Mouse (Mus musculus) stomach, embryonic 14.5 days (tissue): ENCODE data around the gene Ntm. TPM values are rescaled to one million over a fixed set of nuclear protein-coding genes. Genes with fewer than 3 reads are reported as not detected.

Experiments used
- ATAC-seq: fragments of 200-750 bp; cut with Nextera tagmentation; 2 replicates; pipeline ENCODE4 v1.8.0; 2017; ENCODE audit warnings: low read depth, moderate TSS enrichment; ENCODE audit not compliant: insufficient number of reproducible peaks, insufficient read depth, low FRiP score
- H3K27ac ChIP-seq: fragments of 300-500 bp; sonication (generic); 2 replicates; pipeline ENCODE4 v1.5.1; 2014; ENCODE audit warnings: mild to moderate bottlenecking, low read length, moderate library complexity, mixed read lengths
- H3K27me3 ChIP-seq: fragments of 300-500 bp; sonication (generic); 2 replicates; pipeline ENCODE4 v1.6.1; 2014; ENCODE audit warnings: low read length, control low read depth, mixed read lengths; ENCODE audit not compliant: control insufficient read depth, insufficient read depth
- H3K36me3 ChIP-seq: fragments of 300-500 bp; sonication (generic); 2 replicates; pipeline ENCODE4 v1.6.1; 2014; ENCODE audit warnings: mild to moderate bottlenecking, control low read depth, low read length, moderate library complexity, mixed read lengths; ENCODE audit not compliant: control insufficient read depth, insufficient read depth
- H3K4me1 ChIP-seq: fragments of 300-500 bp; sonication (generic); 2 replicates; pipeline ENCODE4 v1.6.1; 2014; ENCODE audit warnings: low read length, control low read depth, mixed read lengths; ENCODE audit not compliant: control insufficient read depth, insufficient read depth
- H3K4me2 ChIP-seq: fragments of 300-500 bp; sonication (generic); replicated peaks from 2 replicates; pipeline ENCODE4 v1.6.1; 2014; ENCODE audit warnings: low read depth, low read length, control low read depth
- H3K4me3 ChIP-seq: fragments of 300-500 bp; sonication (generic); 2 replicates; pipeline ENCODE4 v1.5.1; 2014; ENCODE audit warnings: low read depth, low read length, control low read depth
- H3K9ac ChIP-seq: fragments of 300-500 bp; sonication (generic); replicated peaks from 2 replicates; pipeline ENCODE4 v1.6.1; 2014; ENCODE audit warnings: low read depth, mild to moderate bottlenecking, control low read depth, low read length, moderate library complexity, mixed read lengths
- H3K9me3 ChIP-seq: fragments of 300-500 bp; sonication (generic); 2 replicates; pipeline ENCODE4 v1.6.1; 2016; ENCODE audit warnings: low read depth, low read length, control low read depth; ENCODE audit not compliant: control insufficient read depth
- WGBS: fragments of 180-500 bp; shearing (Covaris S2); extraction: QIAGEN DNeasy Blood & Tissue Kit; methylation state at CpG from one replicate; pipeline ENCODE4 v1.1.7; 2014; 5-methylcytosine and 5-hydroxymethylcytosine counted together
- polyA plus RNA-seq: library from polyadenylated mRNA; unstranded; fragments of >200 nt; fragmentation: Nextera tagmentation; extraction: Ambion mirVana; gene quantifications from 2 replicates; pipeline ENCODE4 v1.2.1, GENCODE M21; 2014

Ntm gene
- polyA plus RNA-seq, 1 experiment from 2014 or later: 19.7 TPM

- Histone ChIP-seq H3K9me3 (no peaks in the 10 kb centered on the region), H3K9ac (no peak overlapping the region), H3K27ac (no peak overlapping the region), H3K36me3 (no peaks in the 10 kb centered on the region), H3K4me2 (no peak overlapping the region), H3K4me1 (no peaks in the 10 kb centered on the region), H3K4me3 (no peak overlapping the region), H3K27me3 (no peaks in the 10 kb centered on the region)
- no peak for ATAC-seq
- 77% methylated on average over 9 of the region's 9 CpGs for WGBS
Observed at GRCm38 (mm10) chr9:29898406-29899054, 64.4 kb downstream of the Ntm start.

GRCm38 (mm10) chr9:29897448-29897847 lies 65.5 kb downstream of the Ntm start:
- 74% methylated on average over 4 of the region's 4 CpGs for WGBS
- Histone ChIP-seq H3K4me2 (no peak overlapping the region), H3K27ac (no peak overlapping the region), H3K9ac (no peak overlapping the region), H3K4me3 (no peak overlapping the region), H3K27me3 (no peaks in the 10 kb centered on the region), H3K36me3 (no peaks in the 10 kb centered on the region), H3K4me1 (no peaks in the 10 kb centered on the region), H3K9me3 (no peaks in the 10 kb centered on the region)
- ATAC-seq: no peak

DNA sequence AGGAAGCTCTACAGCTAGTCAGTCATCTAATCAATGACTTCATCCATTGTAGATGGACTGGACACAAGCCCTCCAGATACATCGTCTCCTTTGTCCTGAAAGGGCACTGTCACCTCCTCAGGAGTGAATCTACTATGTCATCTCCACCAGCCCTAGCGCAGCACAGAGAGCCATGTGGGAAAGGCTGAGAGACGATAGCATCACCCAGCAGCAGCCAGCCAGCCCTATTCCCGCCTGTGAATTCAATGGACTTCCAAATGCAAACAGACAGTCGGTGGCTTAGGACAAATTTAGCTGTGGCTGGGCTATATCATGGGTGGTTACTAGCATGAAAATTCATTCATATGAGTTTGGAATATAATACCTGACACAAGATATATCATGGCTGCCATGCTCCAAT lies 70.1 kb downstream of the Ntm start:
- Histone ChIP-seq H3K9me3 (no peaks in the 10 kb centered on the region), H3K9ac (no peak overlapping the region)

DNA sequence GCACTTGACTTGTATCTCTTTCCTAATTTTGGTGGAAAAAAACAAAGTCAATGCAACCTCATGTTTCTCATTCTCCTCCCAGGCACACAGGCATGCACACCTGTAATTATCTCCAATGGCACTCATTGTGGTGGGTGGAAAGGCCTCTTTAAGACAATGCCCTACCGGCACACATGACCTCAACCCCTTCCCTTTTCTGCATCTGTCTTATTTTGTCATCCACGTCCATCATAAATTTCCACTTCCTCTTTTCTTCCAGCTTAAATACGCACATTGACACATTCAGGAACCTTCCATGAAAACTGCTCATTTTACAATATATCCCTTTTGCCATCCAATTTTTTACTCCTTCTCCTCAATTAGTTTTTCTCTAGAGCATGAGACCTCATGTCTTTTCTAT lies 74.2 kb downstream of the Ntm start:
- H3K4me2 ChIP-seq: no peak overlapping the region
- H3K27ac ChIP-seq: no peak overlapping the region
- no peaks in the 10 kb centered on the region for H3K27me3 ChIP-seq
- H3K9me3 ChIP-seq: no peaks in the 10 kb centered on the region
- no peaks in the 10 kb centered on the region for H3K36me3 ChIP-seq
- H3K4me1 ChIP-seq: no peaks in the 10 kb centered on the region
- WGBS: 81% methylated on average over 3 of the region's 3 CpGs
- no peak for ATAC-seq
- H3K9ac ChIP-seq: no peak overlapping the region
- H3K4me3 ChIP-seq: no peak overlapping the region

More for the DNA sequence above, 70.1 kb downstream of the Ntm start:
- H3K27me3 ChIP-seq: no peaks in the 10 kb centered on the region
- no peak for ATAC-seq
- H3K27ac ChIP-seq: no peak overlapping the region
- H3K36me3 ChIP-seq: no peaks in the 10 kb centered on the region
- 75% methylated on average over 5 of the region's 5 CpGs for WGBS
- no peaks in the 10 kb centered on the region for H3K4me1 ChIP-seq
- no peak overlapping the region for H3K4me2 ChIP-seq
- H3K4me3 ChIP-seq: no peak overlapping the region

DNA sequence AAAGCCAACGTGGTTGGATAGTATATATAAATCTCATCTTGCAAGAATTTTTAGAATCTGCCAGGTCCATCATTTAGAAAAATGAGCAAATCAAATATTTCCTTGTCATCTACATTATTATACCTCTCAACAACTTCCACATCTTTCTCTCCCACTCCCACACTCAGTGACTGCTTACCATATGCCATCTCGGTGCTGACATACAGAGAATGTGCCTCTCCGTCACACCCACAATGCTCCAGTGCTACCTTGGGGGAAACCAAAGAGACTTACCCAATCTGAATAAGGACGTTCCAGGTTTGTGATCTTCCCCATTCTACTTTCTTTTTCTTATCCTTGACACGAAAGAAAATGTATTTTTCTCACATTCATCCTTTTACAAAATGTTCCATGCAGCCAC lies 75.0 kb downstream of the Ntm start:
- Histone ChIP-seq H3K27ac (no peak overlapping the region), H3K9me3 (no peaks in the 10 kb centered on the region), H3K27me3 (no peaks in the 10 kb centered on the region), H3K4me3 (no peak overlapping the region), H3K36me3 (no peaks in the 10 kb centered on the region), H3K9ac (no peak overlapping the region), H3K4me2 (no peak overlapping the region), H3K4me1 (no peaks in the 10 kb centered on the region)
- ATAC-seq: no peak
- WGBS: 79% methylated on average over 5 of the region's 5 CpGs

GRCm38 (mm10) chr9:29884062-29884461 lies 78.9 kb downstream of the Ntm start:
- H3K4me3 ChIP-seq: no peak overlapping the region
- WGBS: 84% methylated on average over 3 of the region's 3 CpGs
- H3K9me3 ChIP-seq: no peaks in the 10 kb centered on the region
- H3K36me3 ChIP-seq: no peaks in the 10 kb centered on the region
- H3K4me1 ChIP-seq: no peaks in the 10 kb centered on the region
- H3K27me3 ChIP-seq: no peaks in the 10 kb centered on the region
- ATAC-seq: no peak
- no peak overlapping the region for H3K27ac ChIP-seq
- no peak overlapping the region for H3K9ac ChIP-seq
- H3K4me2 ChIP-seq: no peak overlapping the region

GRCm38 (mm10) chr9:29881614-29882013 lies 81.3 kb downstream of the Ntm start:
- Histone ChIP-seq H3K4me3 (no peak overlapping the region), H3K9me3 (no peaks in the 10 kb centered on the region), H3K9ac (no peak overlapping the region), H3K4me2 (no peak overlapping the region), H3K4me1 (no peaks in the 10 kb centered on the region), H3K27ac (no peak overlapping the region), H3K27me3 (no peaks in the 10 kb centered on the region), H3K36me3 (no peaks in the 10 kb centered on the region)
- no peak for ATAC-seq
- WGBS: 57% methylated on average over 5 of the region's 5 CpGs

GRCm38 (mm10) chr9:29877583-29877982 lies 85.4 kb downstream of the Ntm start:
- 70% methylated on average over 3 of the region's 3 CpGs for WGBS

DNA sequence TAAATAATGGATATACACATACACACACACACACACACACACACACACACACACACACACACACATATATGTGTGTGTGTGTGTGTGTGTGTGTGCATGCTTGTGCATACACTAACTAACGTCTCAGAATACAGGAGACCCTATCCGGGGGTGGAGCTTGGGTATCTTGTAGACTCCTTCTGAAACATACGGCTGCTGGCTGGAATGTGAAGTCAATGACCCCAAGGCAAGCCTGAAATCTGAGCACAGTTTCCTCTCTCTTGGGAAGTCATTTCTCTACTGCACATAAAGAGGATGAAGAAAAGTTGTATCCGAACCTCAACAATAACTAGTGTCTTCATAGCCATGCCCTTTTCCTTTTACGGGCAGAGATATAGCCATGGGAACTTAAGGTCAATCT lies 95.2 kb downstream of the Ntm start:
- 52% methylated on average over 5 of the region's 5 CpGs for WGBS
- no peak overlapping the region for H3K4me3 ChIP-seq
- H3K9me3 ChIP-seq: no peaks in the 10 kb centered on the region
- no peak for ATAC-seq
- no peaks in the 10 kb centered on the region for H3K27me3 ChIP-seq
- H3K27ac ChIP-seq: no peak overlapping the region
- H3K36me3 ChIP-seq: no peaks in the 10 kb centered on the region
- H3K4me1 ChIP-seq: peaks cover 3% of the 10 kb centered on the region; the same call in 1 of the 2 replicates
- no peak overlapping the region for H3K4me2 ChIP-seq
- H3K9ac ChIP-seq: no peak overlapping the region

More at GRCm38 (mm10) chr9:29877583-29877982, 85.4 kb downstream of the Ntm start:
- no peak for ATAC-seq
- Histone ChIP-seq H3K4me2 (no peak overlapping the region), H3K4me3 (no peak overlapping the region), H3K27ac (no peak overlapping the region), H3K9me3 (no peaks in the 10 kb centered on the region), H3K27me3 (no peaks in the 10 kb centered on the region), H3K36me3 (no peaks in the 10 kb centered on the region), H3K4me1 (no peaks in the 10 kb centered on the region), H3K9ac (no peak overlapping the region)
